Mouse (Mus musculus) small intestine, adult 2 months (tissue): Measurements from ENCODE around the gene Trpc2. TPM values are rescaled to one million over a fixed set of nuclear protein-coding genes. Genes with fewer than 3 reads are reported as not detected.
A peak's percentile ranks its signal among the peaks of the same experiment; 100 is the strongest.
"Not testable (repeated sequence)": the region's sequence is repeated elsewhere in the genome, so short reads cannot be mapped to it uniquely, and the experiment has no call there.

ENCODE experiments used
- H3K27ac ChIP-seq: fragments of 200-500 bp; 2 replicates; pipeline ENCODE4 v1.5.1; 2012; ENCODE audit warnings: low read depth, low read length, control low read depth, inconsistent platforms; ENCODE audit not compliant: insufficient read depth
- H3K27me3 ChIP-seq: fragments of 200-500 bp; 2 replicates; pipeline ENCODE4 v1.6.1; 2012; ENCODE audit warnings: mild to moderate bottlenecking, moderate library complexity, low read length, inconsistent platforms; ENCODE audit not compliant: control insufficient read depth, insufficient read depth
- H3K36me3 ChIP-seq: fragments of 200-500 bp; 2 replicates; pipeline ENCODE4 v1.6.1; 2012; ENCODE audit warnings: mild to moderate bottlenecking, low read length, control low read depth, inconsistent platforms; ENCODE audit not compliant: control insufficient read depth, insufficient read depth
- H3K4me1 ChIP-seq: fragments of 200-500 bp; 2 replicates; pipeline ENCODE4 v1.6.1; 2012; ENCODE audit warnings: low read length, inconsistent platforms, mixed read lengths; ENCODE audit not compliant: control insufficient read depth, insufficient read depth, insufficient read length
- H3K4me3 ChIP-seq: fragments of 200-500 bp; 2 replicates; pipeline ENCODE4 v1.5.1; 2012; ENCODE audit warnings: low read depth, mild to moderate bottlenecking, control low read depth, inconsistent platforms, low read length, moderate library complexity
- CTCF ChIP-seq: fragments of 200-500 bp; IDR thresholded peaks from 2 replicates; pipeline ENCODE4 v1.5.1; 2012; ENCODE audit warnings: low read depth, mild to moderate bottlenecking, control low read depth, inconsistent platforms, low read length, moderate library complexity, mixed read lengths; ENCODE audit not compliant: insufficient replicate concordance, insufficient read length; ENCODE audit errors: extremely low read depth
- POLR2A ChIP-seq: fragments of 200-500 bp; IDR thresholded peaks from 2 replicates; pipeline ENCODE4 v1.6.1; 2012; ENCODE audit warnings: low read depth, mild to moderate bottlenecking, control low read depth, inconsistent platforms, low read length, moderate library complexity
- WGBS: fragments of 180-500 bp; shearing (Covaris S2); methylation state at CpG from one replicate; pipeline ENCODE4 v1.1.7; 2018; 5-methylcytosine and 5-hydroxymethylcytosine counted together
- polyA plus RNA-seq: library from polyadenylated mRNA; depleted of rRNA; stranded (reverse); fragments of >200 nt; gene quantifications from 2 replicates; pipeline ENCODE4 v1.2.3, GENCODE M21; 2012; rRNA removed

Trpc2 gene
- 0.28 and 0.89 TPM in 2 replicates for polyA plus RNA-seq

GRCm38 (mm10) chr7:102082816-102083215, at the start of gene Trpc2:
Trpc2 (plus strand) TSS chr7:102083116.
- 73% methylated on average over 5 of the region's 5 CpGs for WGBS
- H3K27me3 ChIP-seq: no peaks in the 10 kb centered on the region
- no peaks in the 10 kb centered on the region for H3K4me1 ChIP-seq
- no peak within 1 kb of the TSS for H3K27ac ChIP-seq
- peaks cover 31% of the 10 kb centered on the region for H3K36me3 ChIP-seq
- no peak within 1 kb of the TSS for H3K4me3 ChIP-seq
- TF ChIP-seq POLR2A (no peak), CTCF (no peak)

- Histone ChIP-seq H3K4me3 (no peak overlapping the region), H3K36me3 (peaks cover 54% of the 10 kb centered on the region), H3K27ac (no peak overlapping the region), H3K27me3 (no peaks in the 10 kb centered on the region), H3K4me1 (no peaks in the 10 kb centered on the region)
- 92% methylated on average over 1 of the region's 1 CpGs for WGBS
- TF ChIP-seq CTCF (no peak), POLR2A (no peak)
Measured at GRCm38 (mm10) chr7:102034904-102035303, 48.0 kb upstream of the Trpc2 start.

DNA sequence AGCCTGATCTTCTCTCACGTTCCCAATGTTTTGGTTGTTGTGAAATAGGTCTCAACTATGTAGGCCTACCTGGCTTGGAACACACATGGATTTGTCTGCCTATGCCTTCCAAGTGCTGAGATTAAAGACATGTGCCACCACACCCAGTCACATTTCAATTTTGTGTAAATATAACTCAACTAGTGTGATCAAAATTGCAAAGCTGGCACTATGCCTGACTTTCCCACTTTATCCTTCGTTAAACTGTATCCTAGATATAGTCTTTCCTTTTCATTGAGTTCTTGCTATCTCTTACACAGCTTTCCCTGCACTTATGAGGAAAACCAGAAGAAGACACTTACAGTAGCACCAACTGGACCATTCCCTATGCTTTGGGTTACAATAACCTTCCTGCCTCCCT, 47.4 kb upstream of the Trpc2 start:
- Histone ChIP-seq H3K4me3 (no peak overlapping the region), H3K27me3 (no peaks in the 10 kb centered on the region), H3K4me1 (no peaks in the 10 kb centered on the region), H3K36me3 (peaks cover 52% of the 10 kb centered on the region), H3K27ac (no peak overlapping the region)
- TF ChIP-seq CTCF: no peak
- no peak for TF ChIP-seq POLR2A
- WGBS: 74% methylated on average over 2 of the region's 2 CpGs

DNA sequence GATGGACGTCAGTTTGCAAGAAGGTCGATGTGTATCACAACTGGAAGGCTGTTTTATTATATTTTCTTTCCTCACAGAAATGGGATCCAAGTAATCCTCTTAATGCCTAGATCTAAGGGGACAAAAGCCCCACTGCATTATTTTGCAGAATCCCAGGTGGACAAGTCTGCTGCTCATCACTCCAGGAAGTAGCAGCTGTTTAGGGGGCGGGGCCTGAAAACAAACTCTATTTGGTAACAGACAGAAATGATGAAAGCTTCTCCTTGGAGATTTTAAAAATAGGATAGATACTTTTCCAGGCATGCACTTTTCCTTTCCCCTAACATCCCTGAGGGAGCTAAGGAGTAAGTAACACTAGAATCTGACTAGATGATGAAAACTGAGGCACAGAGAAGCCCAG, 45.6 kb upstream of the Trpc2 start:
- no peak overlapping the region for H3K27ac ChIP-seq
- 96% methylated on average over 3 of the region's 3 CpGs for WGBS
- H3K27me3 ChIP-seq: no peaks in the 10 kb centered on the region
- no peak for TF ChIP-seq CTCF
- TF ChIP-seq POLR2A: no peak
- H3K36me3 ChIP-seq: peaks cover 56% of the 10 kb centered on the region
- H3K4me3 ChIP-seq: no peak overlapping the region
- H3K4me1 ChIP-seq: no peaks in the 10 kb centered on the region

- WGBS: 36% methylated on average over 2 of the region's 2 CpGs
- Histone ChIP-seq H3K27me3 (no peaks in the 10 kb centered on the region), H3K4me1 (no peaks in the 10 kb centered on the region), H3K36me3 (peaks cover 26% of the 10 kb centered on the region), H3K4me3 (no peak overlapping the region), H3K27ac (no peak overlapping the region)
- TF ChIP-seq CTCF (no peak), POLR2A (no peak)
Measured at GRCm38 (mm10) chr7:102042314-102042713, 40.6 kb upstream of the Trpc2 start.

- H3K27ac ChIP-seq, H3K4me3 ChIP-seq, H3K4me1 ChIP-seq, H3K36me3 ChIP-seq, H3K27me3 ChIP-seq: not testable (repeated sequence)
Measured at GRCm38 (mm10) chr7:102048524-102048923, 34.4 kb upstream of the Trpc2 start.

DNA sequence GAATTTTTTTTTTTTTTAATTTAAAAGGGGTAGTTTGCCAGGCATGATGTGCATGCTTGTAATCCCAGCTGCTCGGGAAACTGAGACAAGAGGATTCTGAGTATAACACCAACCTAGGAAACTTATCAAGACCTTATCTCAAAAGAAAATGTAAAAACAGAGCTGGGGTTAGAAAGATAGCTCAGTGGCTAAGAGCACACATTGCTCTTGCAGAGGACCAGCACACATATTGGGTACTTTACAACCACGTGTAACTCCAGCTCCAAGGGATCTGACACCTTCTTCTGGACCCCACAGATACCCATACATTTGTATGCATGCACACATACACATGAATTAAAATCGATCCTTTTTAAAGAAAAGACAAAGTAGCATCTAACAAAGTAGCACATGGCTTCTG, 21.6 kb upstream of the Trpc2 start:
- Histone ChIP-seq H3K4me3 (no peak overlapping the region), H3K27ac (no peak overlapping the region), H3K4me1 (peaks cover 10% of the 10 kb centered on the region; the same call in 1 of the 2 replicates), H3K36me3 (peaks cover 8% of the 10 kb centered on the region), H3K27me3 (no peaks in the 10 kb centered on the region)
- WGBS: 63% methylated on average over 3 of the region's 3 CpGs
- TF ChIP-seq POLR2A (no peak), CTCF (no peak)

GRCm38 (mm10) chr7:102062203-102062602, 20.7 kb upstream of the Trpc2 start:
- Histone ChIP-seq H3K36me3 (peaks cover 5% of the 10 kb centered on the region), H3K27me3 (no peaks in the 10 kb centered on the region), H3K4me3 (no peak overlapping the region), H3K4me1 (peaks cover 10% of the 10 kb centered on the region; the same call in 1 of the 2 replicates), H3K27ac (peak overlapping the region; percentile 25; the same call in 1 of the 2 replicates)
- TF ChIP-seq CTCF (no peak), POLR2A (no peak)
- WGBS: 29% methylated on average over 1 of the region's 1 CpGs
